Mouse (Mus musculus) bone marrow, adult 2 months (tissue): ENCODE results near the gene Tprn. TPM values are rescaled to one million over a fixed set of nuclear protein-coding genes. Genes with fewer than 3 reads are reported as not detected.

Source experiments
- H3K27ac ChIP-seq: fragments of 200-500 bp; 2 replicates; pipeline ENCODE4 v1.5.1; 2012; ENCODE audit warnings: low read depth, mild to moderate bottlenecking, control low read depth, inconsistent platforms, low read length; ENCODE audit not compliant: control insufficient read depth, poor library complexity, insufficient read depth
- H3K4me1 ChIP-seq: fragments of 200-500 bp; 2 replicates; pipeline ENCODE4 v1.6.1; 2011; ENCODE audit warnings: low read length; ENCODE audit not compliant: control insufficient read depth, insufficient read depth
- H3K4me3 ChIP-seq: fragments of 200-500 bp; replicated peaks from 2 replicates; pipeline ENCODE3; 2011; ENCODE audit warnings: mild to moderate bottlenecking, low read depth, low read length, control low read depth; ENCODE audit not compliant: control insufficient read depth
- CTCF ChIP-seq: fragments of 200-500 bp; IDR thresholded peaks from 2 replicates; pipeline ENCODE4 v1.5.1; 2011; ENCODE audit warnings: low read length, control low read depth; ENCODE audit not compliant: control insufficient read depth, insufficient read depth
- POLR2A ChIP-seq: fragments of 200-500 bp; IDR thresholded peaks from 2 replicates; pipeline ENCODE4 v1.6.1; 2011; ENCODE audit warnings: low read depth, mild to moderate bottlenecking, control low read depth, low read length, borderline replicate concordance; ENCODE audit not compliant: control insufficient read depth
- WGBS: fragments of 180-500 bp; shearing (Covaris S2); methylation state at CpG from one replicate; pipeline ENCODE4 v1.1.7; 2018; 5-methylcytosine and 5-hydroxymethylcytosine counted together
- polyA plus RNA-seq: library from polyadenylated mRNA; stranded (reverse); fragments of >200 nt; gene quantifications from 2 replicates; pipeline ENCODE4 v1.2.4, GENCODE M21; 2011; ENCODE audit warnings: low replicate concordance; ENCODE audit not compliant: missing spikeins, insufficient read depth, insufficient read length

The Tprn gene
- polyA plus RNA-seq, result 1.4 and 17.5 TPM in 2 replicates

- TF ChIP-seq CTCF (no peak), POLR2A (peak; percentile 81; the same call in 1 of the 2 replicates)
- H3K27ac ChIP-seq, result peak within 1 kb of the TSS; percentile 77
- H3K4me3 ChIP-seq, result peak within 1 kb of the TSS; percentile 81
- peaks cover 2% of the 10 kb centered on the region for H3K4me1 ChIP-seq
- WGBS, result under 1% methylated on average over 39 of the region's 39 CpGs
These were observed at the start of gene Tprn for GRCm38 (mm10) chr2:25262291-25262767. TSS of gene Tprn (plus strand) at chr2:25262618.

GRCm38 (mm10) chr2:25213266-25213865, 49.1 kb upstream of the Tprn start:
- H3K4me1 ChIP-seq, result no peaks in the 10 kb centered on the region; the same call in 1 of the 2 replicates
- no peak overlapping the region for H3K27ac ChIP-seq
- WGBS, result 81% methylated on average over 23 of the region's 23 CpGs
- no peak overlapping the region for H3K4me3 ChIP-seq
- no peak for TF ChIP-seq CTCF
- no peak for TF ChIP-seq POLR2A

- H3K4me1 ChIP-seq, result no peaks in the 10 kb centered on the region; the same call in 1 of the 2 replicates
- no peak within 1 kb of the TSS for H3K27ac ChIP-seq
- WGBS, result 76% methylated on average over 3 of the region's 3 CpGs
These were observed 48.0 kb upstream of the Tprn start, which contains the start of gene Stpg3 for GRCm38 (mm10) chr2:25214444-25214843. TSS of gene Stpg3 (minus strand) at chr2:25214637.

GRCm38 (mm10) chr2:25217666-25218065, 44.8 kb upstream of the Tprn start:
- 69% methylated on average over 2 of the region's 2 CpGs for WGBS
- H3K27ac ChIP-seq, result no peak overlapping the region
- no peak for TF ChIP-seq POLR2A
- no peak for TF ChIP-seq CTCF
- no peak overlapping the region for H3K4me3 ChIP-seq
- no peaks in the 10 kb centered on the region; the same call in 1 of the 2 replicates for H3K4me1 ChIP-seq

More at GRCm38 (mm10) chr2:25214444-25214843, 48.0 kb upstream of the Tprn start, which contains the start of gene Stpg3:
- TF ChIP-seq POLR2A, result no peak
- TF ChIP-seq CTCF, result no peak
- no peak within 1 kb of the TSS for H3K4me3 ChIP-seq

- no peak for TF ChIP-seq POLR2A
- TF ChIP-seq CTCF, result no peak
- Histone ChIP-seq H3K27ac (no peak within 1 kb of the TSS), H3K4me3 (no peak within 1 kb of the TSS), H3K4me1 (no peaks in the 10 kb centered on the region; the same call in 1 of the 2 replicates)
These were observed 44.0 kb upstream of the Tprn start, which contains the start of gene Fam166a for GRCm38 (mm10) chr2:25218445-25218844. TSS of gene Fam166a (plus strand) at chr2:25218745.

- no peaks in the 10 kb centered on the region; the same call in 1 of the 2 replicates for H3K4me1 ChIP-seq
- WGBS, result 79% methylated on average over 5 of the region's 5 CpGs
- H3K27ac ChIP-seq, result no peak overlapping the region
- peak overlapping the region; percentile 27 for H3K4me3 ChIP-seq
- TF ChIP-seq POLR2A, result no peak
- TF ChIP-seq CTCF, result no peak
These were observed 41.1 kb upstream of the Tprn start for GRCm38 (mm10) chr2:25221331-25221772.

- WGBS, result 1% methylated on average over 52 of the region's 53 CpGs
- Histone ChIP-seq H3K27ac (peak overlapping the region; percentile 100), H3K4me3 (peak overlapping the region; percentile 98), H3K4me1 (no peaks in the 10 kb centered on the region; the same call in 1 of the 2 replicates)
- TF ChIP-seq CTCF (peak; percentile 13; the same call in 1 of the 2 replicates), POLR2A (no peak)
These were observed 38.5 kb upstream of the Tprn start for GRCm38 (mm10) chr2:25223681-25224491.

- 0% methylated on average over 17 of the region's 17 CpGs for WGBS
- H3K4me3 ChIP-seq, result peak within 1 kb of the TSS; percentile 98
- H3K27ac ChIP-seq, result peak within 1 kb of the TSS; percentile 100
- H3K4me1 ChIP-seq, result no peaks in the 10 kb centered on the region; the same call in 1 of the 2 replicates
- TF ChIP-seq CTCF (peak; percentile 10; the same call in 1 of the 2 replicates), POLR2A (peak; percentile 99)
These were observed 38.0 kb upstream of the Tprn start, which contains the start of gene Tubb4b for GRCm38 (mm10) chr2:25224492-25224765. TSS of gene Tubb4b (minus strand) at chr2:25224702.
